Mouse (Mus musculus): ENCODE results near the gene Slc28a3.

The Slc28a3 gene

GRCm38 (mm10) chr13:58523011-58523760, 87.5 kb downstream of the Slc28a3 start:
- no peak for DNase-seq (ENCODE audit: low read depth, low spot score)

GRCm38 (mm10) chr13:58521331-58522030, 89.2 kb downstream of the Slc28a3 start:
- DNase-seq (ENCODE audit: low read depth, low spot score), result no peak

- DNase-seq (ENCODE audit: low read depth, low spot score), result no peak
Measured at GRCm38 (mm10) chr13:58520580-58521330, 89.9 kb downstream of the Slc28a3 start.

GRCm38 (mm10) chr13:58520028-58520427, 90.6 kb downstream of the Slc28a3 start:
- no peak for DNase-seq (ENCODE audit: low read depth, low spot score)

GRCm38 (mm10) chr13:58516277-58516676, 94.4 kb downstream of the Slc28a3 start:
- peak; percentile 26 for DNase-seq (ENCODE audit: low read depth, low spot score)

GRCm38 (mm10) chr13:58515635-58516034, 95.0 kb downstream of the Slc28a3 start:
- DNase-seq (ENCODE audit: low read depth, low spot score), result no peak

GRCm38 (mm10) chr13:58514147-58514727, 96.4 kb downstream of the Slc28a3 start:
- DNase-seq (ENCODE audit: low read depth, low spot score), result peak; percentile 48

GRCm38 (mm10) chr13:58511926-58512325, 98.8 kb downstream of the Slc28a3 start:
- no peak for DNase-seq (ENCODE audit: low read depth, low spot score)

- DNase-seq (ENCODE audit: low read depth, low spot score), result no peak
Measured at GRCm38 (mm10) chr13:58511248-58511647, 99.4 kb downstream of the Slc28a3 start.

- DNase-seq (ENCODE audit: low read depth, low spot score), result no peak
Measured at GRCm38 (mm10) chr13:58509241-58509640, 101.4 kb downstream of the Slc28a3 start.

GRCm38 (mm10) chr13:58503610-58504009, 107.1 kb downstream of the Slc28a3 start:
- DNase-seq (ENCODE audit: low read depth, low spot score), result no peak

GRCm38 (mm10) chr13:58497809-58498208, 112.9 kb downstream of the Slc28a3 start:
- no peak for DNase-seq (ENCODE audit: low read depth, low spot score)
